Mouse (Mus musculus) ES-CJ7 (cell line): ENCODE results near the gene Sipa1l3.

Experiments
- DNase-seq: peaks from one replicate; pipeline ENCODE4 v3.0.0; 2011; ENCODE audit warnings: low read depth, low spot score

Sipa1l3 gene

GRCm38 (mm10) chr7:29480590-29481344 is 37.7 kb downstream of the Sipa1l3 start:
- DNase-seq = no peak

- no peak for DNase-seq
Observed at GRCm38 (mm10) chr7:29480183-29480582, 38.3 kb downstream of the Sipa1l3 start.

- no peak for DNase-seq
Observed at GRCm38 (mm10) chr7:29475005-29475404, 43.4 kb downstream of the Sipa1l3 start.

- no peak for DNase-seq
Observed at GRCm38 (mm10) chr7:29471309-29471708, 47.1 kb downstream of the Sipa1l3 start.

GRCm38 (mm10) chr7:29469602-29470344 is 48.7 kb downstream of the Sipa1l3 start:
- DNase-seq = no peak

GRCm38 (mm10) chr7:29468593-29468992 is 49.8 kb downstream of the Sipa1l3 start:
- no peak for DNase-seq

GRCm38 (mm10) chr7:29466585-29466984 is 51.9 kb downstream of the Sipa1l3 start:
- no peak for DNase-seq

GRCm38 (mm10) chr7:29465736-29466135 is 52.7 kb downstream of the Sipa1l3 start:
- no peak for DNase-seq

- DNase-seq = no peak
Observed at GRCm38 (mm10) chr7:29462820-29463219, 55.6 kb downstream of the Sipa1l3 start.

GRCm38 (mm10) chr7:29462178-29462577 is 56.3 kb downstream of the Sipa1l3 start:
- DNase-seq = no peak

GRCm38 (mm10) chr7:29461557-29461956 is 56.9 kb downstream of the Sipa1l3 start:
- no peak for DNase-seq

GRCm38 (mm10) chr7:29458889-29459740 is 59.3 kb downstream of the Sipa1l3 start:
- no peak for DNase-seq

- DNase-seq = peak; percentile 46
Observed at GRCm38 (mm10) chr7:29457772-29458171, 60.7 kb downstream of the Sipa1l3 start.

GRCm38 (mm10) chr7:29456716-29457115 is 61.7 kb downstream of the Sipa1l3 start:
- no peak for DNase-seq

GRCm38 (mm10) chr7:29455591-29455990 is 62.9 kb downstream of the Sipa1l3 start:
- DNase-seq = peak; percentile 82

GRCm38 (mm10) chr7:29454965-29455364 is 63.5 kb downstream of the Sipa1l3 start:
- DNase-seq = peak; percentile 93

GRCm38 (mm10) chr7:29452991-29453741 is 65.3 kb downstream of the Sipa1l3 start:
- peak; percentile 64 for DNase-seq

- DNase-seq = peak; percentile 29
Observed at GRCm38 (mm10) chr7:29452381-29452780, 66.1 kb downstream of the Sipa1l3 start.

- no peak for DNase-seq
Observed at GRCm38 (mm10) chr7:29450175-29450574, 68.3 kb downstream of the Sipa1l3 start.

- no peak for DNase-seq
Observed at GRCm38 (mm10) chr7:29448830-29449229, 69.6 kb downstream of the Sipa1l3 start.

- DNase-seq = no peak
Observed at GRCm38 (mm10) chr7:29447147-29447829, 71.2 kb downstream of the Sipa1l3 start.
